Mouse (Mus musculus): ENCODE data around the gene Prpsap1.

The Prpsap1 gene

DNA sequence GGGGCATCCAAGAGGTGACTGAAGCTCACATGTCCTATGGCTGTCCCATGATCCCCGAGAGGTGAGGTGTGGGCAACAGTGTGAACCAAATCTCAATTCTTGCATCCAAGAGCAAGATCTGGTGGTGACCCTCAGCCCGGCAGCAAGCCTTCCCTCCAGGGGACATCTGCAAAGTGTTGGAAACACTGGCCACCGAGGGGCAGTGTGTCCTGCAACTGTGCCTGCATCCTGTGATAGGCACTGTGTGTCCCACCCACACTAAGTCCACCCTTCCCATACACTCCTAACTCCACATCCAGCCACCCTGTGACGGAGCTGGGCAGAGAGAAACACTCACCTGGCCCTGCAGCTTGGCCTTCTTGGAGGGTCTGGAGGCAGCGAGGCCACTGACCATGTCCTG lies 46.2 kb downstream of the Prpsap1 start:
- intact Hi-C loops (cut with DNase I), result loop anchor here (5.0 kb wide), 2 partner anchors 81 to 221 kb away; no protein-coding TSS in a partner anchor

DNA sequence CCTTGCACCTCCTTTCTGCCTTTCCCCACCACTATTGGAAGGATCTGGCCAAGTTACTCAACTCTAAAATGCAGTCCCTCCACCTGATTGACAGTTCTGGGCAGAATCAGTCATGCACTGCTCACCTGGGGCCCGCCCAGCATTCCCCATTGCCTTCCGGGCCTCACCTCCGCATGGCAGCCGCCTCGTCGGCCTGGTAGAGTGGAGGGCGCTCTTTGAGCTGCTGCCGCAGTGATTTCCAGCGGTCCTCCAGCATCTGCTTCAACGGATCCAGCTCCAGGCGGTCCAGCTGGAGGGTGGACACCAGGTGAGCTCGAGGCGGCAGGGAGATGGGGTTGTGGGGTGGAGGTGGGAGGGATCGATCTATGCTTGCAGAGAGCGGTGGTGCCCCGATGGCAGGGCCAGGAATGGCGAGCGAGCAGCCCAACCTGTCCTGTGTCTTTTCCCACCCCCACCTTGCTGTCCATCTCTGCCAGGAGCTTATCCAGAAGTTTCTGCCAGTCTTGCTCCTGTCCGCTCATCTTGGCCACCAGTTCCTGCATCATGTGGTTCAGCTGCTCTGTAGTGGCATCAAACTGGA lies 47.6 kb downstream of the Prpsap1 start:
- intact Hi-C loops (cut with DNase I), result loop anchor here (1.0 to 5.0 kb wide), 3 partner anchors 79 to 219 kb away; no protein-coding TSS in a partner anchor

DNA sequence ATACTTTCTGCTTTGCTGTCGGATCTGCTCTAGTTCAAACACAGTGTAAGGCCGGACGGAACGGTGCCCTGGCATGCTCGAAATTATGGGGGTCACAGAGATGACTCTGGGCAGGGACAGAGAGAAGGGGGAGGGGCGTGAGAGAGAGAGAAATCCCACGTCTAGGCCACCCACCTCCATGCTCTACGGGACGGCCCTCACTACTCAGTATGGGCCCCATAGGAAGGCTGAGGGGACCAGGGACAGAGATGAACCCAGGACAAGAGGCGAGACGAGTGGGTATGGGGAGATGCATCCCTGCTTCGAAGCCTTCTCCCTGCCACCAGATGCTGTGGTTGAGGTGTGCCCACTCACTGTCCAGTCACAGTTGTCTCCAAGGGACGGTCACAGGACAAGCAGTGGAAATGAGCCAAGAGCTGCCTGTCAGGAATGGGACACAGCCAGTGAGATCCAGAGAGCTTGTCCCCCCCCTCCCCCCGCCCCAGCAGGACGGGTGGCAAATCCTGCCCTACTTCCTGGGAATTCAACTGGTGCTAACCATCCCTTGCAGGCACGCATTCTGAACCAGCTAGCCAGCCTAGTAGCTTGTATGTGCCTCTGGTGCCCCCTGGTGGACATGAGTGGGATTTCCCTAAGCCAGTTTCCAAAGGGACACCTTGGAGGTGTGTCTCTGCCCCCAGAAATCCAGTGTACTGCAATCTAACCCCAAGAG lies 48.2 kb downstream of the Prpsap1 start:
- intact Hi-C loops (cut with DNase I), result loop anchor here (1.0 to 5.0 kb wide), 3 partner anchors 78 to 218 kb away; no protein-coding TSS in a partner anchor

DNA sequence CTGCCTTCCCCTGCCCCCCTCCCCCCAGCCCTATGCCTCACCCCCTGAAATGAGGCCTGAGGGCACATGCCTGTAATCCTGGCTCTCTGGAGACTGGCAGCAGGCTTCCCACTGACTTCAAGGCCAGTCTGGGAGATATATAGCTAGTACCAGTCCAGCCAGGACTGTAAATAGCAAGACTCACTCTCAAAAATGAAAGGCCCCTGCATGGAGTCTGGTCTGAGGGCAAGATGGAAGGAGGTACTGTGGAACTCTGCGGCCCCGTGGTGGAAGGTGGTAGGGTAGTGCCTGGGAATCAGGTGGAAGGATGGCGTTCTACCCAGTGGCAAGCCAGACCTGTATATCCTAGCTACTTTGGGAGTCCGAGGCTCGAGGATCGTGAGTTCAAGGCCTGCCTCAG lies 50.1 kb downstream of the Prpsap1 start:
- intact Hi-C loops (cut with DNase I), result loop anchor here (5.0 kb wide), 1 partner anchor 57 kb away; no protein-coding TSS in a partner anchor

DNA sequence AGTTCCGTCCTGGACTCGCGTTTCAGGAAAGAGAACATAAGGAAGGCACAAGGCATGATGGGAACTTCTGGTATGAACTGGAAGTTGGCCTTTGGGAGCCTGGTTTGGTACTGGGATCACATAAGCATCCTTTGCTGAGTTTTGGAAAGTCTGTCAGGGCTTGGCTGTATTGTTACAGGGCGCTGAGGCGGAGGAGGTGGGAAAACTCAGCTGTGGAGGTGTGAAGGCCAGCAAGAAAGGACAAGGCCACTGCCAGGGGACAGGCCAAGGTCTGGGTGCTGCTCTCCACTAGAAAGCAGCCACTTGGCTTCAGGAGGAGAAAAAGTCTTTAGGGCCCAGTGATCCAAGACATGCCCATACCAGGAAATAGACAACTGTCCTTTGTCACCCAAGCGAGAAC lies 50.7 kb downstream of the Prpsap1 start:
- intact Hi-C loops (cut with DNase I), result loop anchor here (5.0 kb wide), 1 partner anchor 56 kb away; no protein-coding TSS in a partner anchor

DNA sequence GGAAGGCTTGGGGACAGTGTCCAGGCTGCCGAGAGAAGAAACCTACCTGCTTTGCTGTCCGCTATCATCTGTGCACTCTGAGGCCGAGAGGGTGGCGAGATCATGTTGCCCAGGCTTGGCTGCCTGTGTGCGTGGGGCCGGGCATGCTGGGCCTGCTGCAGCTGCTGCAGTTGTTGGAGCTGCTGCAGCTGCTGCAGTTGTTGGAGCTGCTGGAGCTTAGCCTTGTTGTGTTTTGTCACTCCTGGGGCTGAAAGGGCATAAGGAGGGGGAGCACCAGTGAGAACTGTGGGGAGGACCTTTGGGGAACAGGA lies 51.2 kb downstream of the Prpsap1 start:
- intact Hi-C loops (cut with DNase I), result loop anchor here (5.0 kb wide), 1 partner anchor 56 kb away; no protein-coding TSS in a partner anchor

DNA sequence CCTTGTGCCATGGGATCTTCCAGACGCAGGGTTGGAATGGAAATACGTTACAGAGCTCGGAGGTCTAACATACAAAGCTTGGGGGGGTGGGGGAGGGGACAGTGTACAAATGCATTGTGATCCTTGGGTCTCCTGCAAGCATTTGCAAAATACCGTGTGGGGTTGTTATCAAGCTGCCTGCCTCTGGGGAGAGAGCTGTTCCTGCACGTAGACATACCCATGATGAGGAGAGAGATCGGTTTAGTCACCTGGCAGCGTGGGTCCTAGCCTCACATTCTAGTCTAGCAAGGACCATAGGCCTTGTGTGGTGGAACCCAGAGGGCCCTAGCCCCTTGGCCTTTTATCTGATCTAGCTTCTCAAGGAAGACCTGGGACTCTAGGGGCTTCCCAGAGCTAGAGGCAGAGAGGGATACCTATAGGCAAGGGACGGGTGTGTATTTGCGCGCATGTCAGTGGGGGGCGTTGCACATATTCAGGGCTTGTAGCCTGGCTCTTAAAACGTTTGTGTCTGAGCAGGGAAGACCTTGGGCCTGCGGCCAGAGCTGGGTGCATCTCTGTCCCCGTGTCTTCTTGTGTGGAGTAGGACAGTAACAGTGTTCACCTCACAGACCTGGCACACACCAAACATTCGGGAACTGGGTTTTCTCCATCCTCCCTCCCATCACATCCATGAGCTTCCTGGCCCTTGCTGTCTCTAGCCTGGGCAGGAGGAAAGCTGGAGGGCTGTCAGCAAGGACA lies 51.7 kb downstream of the Prpsap1 start:
- intact Hi-C loops (cut with DNase I), result loop anchor here (5.0 kb wide), 1 partner anchor 55 kb away; no protein-coding TSS in a partner anchor

DNA sequence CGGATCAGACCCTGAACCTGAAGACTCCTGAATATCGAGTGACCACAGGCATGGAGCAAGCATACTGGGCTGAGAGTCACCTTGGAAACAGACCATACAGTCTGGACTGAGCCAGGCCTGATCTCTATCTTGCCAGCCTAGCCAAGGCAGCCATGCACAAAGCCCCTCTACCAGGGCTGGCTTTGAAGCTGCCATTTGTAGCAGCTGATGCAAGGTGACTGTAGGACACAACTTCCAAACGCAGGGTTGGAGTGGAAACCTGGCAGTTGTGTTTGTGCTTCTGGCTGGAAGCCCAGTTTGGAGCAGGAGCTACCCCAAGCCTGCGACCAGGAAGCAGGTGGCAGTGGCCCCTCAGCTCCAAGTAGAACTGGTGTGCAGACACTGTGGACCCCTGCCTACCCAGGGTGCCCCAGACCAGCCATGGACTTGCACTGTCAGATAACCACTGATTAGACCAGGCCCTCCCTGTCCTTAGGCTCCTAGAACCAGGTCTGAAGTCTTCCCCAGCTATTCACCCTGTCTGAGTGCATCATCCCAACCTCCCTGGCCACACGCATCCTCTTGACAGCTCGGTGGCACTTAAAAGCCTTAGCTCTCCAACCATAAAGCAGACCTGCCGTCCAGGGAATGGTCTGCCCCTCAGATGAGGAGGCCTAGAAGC lies 53.5 kb downstream of the Prpsap1 start:
- intact Hi-C loops (cut with DNase I), result loop anchor here (5.0 kb wide), 1 partner anchor 53 kb away; no protein-coding TSS in a partner anchor

DNA sequence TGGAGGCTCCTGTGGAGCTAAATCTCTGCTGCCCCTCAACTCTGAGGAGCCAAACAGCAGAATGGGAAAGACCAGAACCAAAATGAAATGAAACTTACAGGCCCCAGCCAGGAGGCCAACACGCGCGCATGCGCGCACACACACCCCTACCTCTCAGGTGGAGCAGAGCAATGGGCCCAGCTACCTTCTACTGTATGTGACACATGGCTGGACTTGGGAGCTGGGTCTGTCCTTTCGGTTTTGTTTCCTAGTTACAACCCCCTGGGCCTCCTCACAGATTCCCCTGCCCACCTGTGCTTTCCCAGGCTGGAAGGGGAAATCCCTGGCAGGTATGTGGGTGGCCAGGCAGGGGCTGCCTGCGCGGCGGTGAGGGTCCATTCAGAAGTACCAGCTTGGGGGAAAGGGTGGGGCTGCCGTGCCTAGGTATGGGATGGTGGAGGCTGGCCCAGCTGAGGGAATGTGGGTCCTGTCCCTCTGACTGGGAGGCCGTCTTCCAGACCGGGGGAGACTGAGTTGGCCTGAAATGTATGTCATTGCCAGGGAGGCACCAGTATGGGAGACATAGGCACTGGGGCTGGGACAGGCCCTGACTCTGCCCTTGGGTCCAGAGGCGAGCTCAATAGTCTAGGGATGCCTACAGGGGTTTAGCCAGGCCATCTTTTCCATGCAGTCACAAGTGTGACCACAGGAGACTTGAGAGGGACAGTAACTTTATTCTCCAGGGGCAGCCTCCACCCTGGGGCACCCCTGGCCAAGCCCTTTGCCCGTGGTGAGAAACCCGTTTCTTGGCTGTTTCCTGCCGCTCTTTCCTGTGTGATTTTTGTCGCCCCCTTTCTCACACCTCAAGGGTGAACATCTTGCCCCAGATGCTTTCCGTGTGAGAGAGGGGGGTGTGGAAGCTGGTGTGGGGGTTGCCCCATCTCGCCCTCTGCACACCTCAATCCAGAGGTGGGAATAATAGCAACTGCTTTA lies 54.4 kb downstream of the Prpsap1 start:
- intact Hi-C loops (cut with DNase I), result loop anchor here (5.0 kb wide), 1 partner anchor 52 kb away; no protein-coding TSS in a partner anchor

DNA sequence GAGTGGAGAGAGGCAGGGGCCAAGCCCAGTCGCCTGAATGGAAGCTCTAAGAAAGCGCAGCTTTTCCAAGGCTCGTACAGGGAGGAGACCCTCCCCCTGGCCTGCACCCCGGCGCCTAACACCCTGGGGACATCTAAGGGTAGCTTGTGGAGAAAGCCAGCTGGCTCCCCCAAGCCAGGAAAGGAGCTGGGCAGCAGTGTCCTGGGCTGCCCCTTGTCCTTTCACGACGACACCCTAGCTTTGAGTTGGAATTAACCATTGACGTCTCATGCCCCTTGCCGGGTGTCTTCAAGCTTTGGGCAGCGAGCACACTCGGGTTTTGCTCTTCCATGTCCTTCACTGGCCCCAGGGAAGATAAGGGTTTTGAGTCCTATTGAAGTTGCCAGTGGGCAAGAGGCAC lies 56.5 kb downstream of the Prpsap1 start:
- intact Hi-C loops (cut with DNase I), result no loop called here

DNA sequence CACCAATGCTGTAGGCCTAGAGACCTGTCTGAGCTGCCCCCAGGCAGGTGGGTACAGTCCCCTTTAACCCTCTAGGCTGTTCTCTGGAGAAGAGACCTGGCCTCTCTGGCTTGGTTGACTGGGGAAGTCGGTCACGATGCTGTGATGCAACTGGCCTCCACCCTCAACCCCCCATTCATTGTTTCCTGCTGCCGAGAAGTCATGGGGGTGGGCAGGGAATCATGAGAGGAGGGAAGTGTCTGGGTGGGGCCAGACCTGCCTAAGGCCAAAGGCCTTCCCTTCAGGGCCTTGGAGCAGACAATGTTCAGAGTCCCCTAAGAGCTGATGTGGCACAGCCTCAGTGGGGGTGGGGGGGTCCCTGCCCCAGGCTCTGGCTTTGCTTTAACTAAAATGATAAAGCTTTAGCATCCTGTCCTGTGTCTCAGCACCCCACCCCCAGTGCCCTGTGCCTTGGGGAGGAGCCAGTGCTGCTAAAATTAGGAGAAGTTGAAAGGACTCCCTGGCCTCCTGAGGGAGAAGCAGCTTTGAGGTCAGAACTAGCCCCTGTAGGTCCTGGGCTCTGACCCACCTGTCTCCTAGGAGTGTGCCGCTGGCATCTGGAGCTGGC lies 57.2 kb downstream of the Prpsap1 start:
- intact Hi-C loops (cut with DNase I), result no loop called here

DNA sequence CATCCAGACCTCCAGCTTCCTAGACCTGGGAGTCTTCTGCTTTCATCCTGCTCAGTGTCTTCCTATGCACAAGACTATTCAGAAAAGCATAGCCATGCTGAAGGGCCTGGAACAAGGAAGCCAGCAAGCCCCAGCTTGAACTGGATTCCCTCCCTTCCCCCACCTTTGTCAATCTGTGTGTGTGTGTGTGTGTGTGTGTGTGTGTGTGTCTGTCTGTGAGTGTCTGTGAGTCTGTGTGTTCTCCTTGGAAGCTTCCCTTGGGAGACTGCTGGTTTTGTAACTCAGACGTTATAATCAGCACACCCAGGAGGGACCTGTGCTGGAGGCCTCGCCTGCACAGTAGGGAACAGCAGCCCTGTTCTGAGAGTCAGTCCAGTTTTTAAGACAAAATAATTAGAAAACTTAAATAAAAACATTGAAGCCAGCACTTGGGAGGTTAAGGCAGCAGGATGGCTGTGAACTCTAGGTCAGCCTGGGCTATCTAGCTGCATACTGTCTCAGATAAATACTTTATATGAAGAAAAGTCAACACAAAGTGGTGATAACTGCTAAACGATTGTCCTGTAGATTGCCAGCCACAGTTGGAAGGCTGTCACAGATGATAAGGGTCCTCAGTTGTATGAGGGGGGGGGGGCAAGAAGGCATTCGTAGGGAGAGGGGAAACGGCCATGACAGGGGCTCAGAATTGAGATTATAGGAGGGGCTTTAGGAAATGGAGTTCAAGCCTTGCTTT lies 57.8 kb downstream of the Prpsap1 start:
- intact Hi-C loops (cut with DNase I), result no loop called here

DNA sequence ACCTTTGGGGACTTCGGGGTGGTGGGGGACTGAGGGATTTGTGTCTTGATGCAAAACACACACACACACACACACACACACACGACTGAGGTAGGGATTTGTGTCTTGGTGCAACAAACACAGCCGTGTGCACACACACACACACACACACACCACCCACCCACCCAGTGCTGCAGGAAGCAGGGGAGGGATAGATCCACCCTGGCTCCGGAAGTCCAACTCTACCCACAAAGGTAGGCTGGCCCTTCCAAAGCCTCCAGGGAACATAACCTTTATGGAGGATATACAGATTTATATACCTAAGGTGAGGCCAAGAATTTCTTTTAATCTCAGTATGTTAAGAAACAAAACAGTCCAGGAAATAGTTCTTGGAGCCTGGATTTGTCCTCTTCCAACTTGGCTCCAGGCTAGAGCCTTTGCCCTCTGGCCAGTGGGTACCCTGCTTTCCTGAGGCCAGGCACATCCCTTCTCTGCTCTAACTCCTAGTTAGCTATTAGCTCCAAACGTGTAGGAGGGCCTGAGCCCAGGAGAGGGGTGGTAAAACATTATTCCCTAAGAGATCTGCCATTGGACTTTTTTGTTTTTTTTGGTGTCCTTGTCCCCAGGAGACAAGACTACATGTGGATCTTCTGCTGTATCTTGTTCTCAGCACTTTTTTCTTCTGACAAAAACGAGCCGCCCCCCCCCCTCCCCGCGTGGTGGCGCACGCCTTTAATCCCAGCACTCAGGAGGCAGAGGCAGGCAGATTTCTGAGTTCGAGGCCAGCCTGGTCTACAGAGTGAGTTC lies 58.8 kb downstream of the Prpsap1 start:
- intact Hi-C loops (cut with DNase I), result no loop called here

DNA sequence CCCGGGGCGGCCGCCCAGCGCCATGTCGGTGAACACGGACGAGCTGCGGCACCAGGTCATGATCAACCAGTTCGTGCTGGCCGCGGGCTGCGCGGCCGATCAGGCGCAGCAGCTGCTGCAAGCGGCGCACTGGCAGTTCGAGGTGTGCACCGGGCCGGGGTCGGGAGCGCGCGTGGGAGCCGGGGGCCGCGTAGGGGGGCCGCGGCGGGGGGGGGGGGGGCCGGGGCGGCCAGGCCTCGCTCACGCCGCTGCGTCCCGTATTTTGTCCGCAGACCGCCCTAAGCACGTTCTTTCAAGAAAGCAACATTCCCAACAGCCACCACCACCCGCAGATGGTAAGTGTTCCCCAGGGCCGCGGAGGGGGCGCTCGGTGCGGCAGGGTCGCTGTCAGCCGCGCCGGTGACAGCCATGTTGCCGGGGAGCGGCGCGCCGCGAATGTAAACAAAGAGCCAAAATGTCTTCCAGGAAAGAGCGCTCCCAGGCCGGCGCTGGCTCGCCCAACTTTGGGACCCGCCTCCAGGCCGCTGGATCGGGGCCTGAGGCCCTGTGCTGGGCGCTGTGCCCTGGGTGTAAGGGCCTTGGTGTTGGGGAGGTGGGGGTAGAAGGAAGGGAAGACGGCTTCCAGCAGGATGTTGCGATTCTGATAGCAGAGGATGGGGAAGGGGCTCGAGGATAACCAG lies 59.6 kb downstream of the Prpsap1 start:
- intact Hi-C loops (cut with DNase I), result no loop called here

DNA sequence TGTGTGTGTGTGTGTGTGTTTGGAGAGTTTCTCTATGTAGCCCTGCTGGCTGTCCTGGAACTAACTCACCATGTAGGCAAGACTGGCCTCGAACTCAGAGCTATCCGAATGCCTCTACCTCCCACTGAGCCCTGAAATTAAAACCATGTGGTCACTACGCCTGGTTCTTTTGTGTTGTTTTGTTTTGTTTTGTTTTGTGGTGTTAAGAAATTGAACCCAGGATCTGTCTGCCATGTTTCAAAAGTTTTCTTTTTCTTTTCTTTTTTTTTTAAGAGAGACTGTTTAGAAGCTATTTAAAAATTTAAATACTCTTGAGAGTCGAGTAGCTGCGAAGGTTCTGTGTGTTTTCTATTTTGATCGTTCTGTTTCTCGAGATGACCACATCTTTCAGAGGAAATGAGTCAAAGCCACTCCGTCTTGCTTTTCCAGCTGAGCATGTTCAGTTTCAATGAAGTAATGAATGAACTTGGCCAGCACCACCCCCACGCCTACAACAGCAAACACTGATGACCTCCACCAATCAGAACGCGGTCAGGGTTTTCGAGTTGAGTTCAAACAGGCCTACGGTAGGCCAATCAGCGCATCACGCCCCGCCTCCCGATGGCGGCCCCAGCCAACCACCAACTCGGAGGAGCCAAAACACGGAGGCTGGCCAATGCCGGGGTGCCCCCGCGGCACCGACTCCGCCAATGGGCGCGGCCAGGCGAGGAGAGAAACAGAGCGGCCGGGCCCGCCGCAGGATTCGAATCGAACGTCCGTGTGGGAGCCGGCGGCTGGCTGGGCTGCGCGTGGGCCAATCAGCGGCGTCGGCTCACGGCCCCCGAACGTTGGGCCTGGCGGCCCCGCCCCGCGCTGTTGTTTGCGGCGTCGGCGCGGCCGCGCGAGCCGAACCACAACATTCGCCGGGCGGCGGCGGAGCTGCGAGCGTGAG lies 60.4 kb downstream of the Prpsap1 start, which contains the start of gene Ubald2:
Gene Ubald2, plus strand, starts transcription at position 739 of the 931 bp plus-strand sequence.
- intact Hi-C loops (cut with DNase I), result no loop called here

DNA sequence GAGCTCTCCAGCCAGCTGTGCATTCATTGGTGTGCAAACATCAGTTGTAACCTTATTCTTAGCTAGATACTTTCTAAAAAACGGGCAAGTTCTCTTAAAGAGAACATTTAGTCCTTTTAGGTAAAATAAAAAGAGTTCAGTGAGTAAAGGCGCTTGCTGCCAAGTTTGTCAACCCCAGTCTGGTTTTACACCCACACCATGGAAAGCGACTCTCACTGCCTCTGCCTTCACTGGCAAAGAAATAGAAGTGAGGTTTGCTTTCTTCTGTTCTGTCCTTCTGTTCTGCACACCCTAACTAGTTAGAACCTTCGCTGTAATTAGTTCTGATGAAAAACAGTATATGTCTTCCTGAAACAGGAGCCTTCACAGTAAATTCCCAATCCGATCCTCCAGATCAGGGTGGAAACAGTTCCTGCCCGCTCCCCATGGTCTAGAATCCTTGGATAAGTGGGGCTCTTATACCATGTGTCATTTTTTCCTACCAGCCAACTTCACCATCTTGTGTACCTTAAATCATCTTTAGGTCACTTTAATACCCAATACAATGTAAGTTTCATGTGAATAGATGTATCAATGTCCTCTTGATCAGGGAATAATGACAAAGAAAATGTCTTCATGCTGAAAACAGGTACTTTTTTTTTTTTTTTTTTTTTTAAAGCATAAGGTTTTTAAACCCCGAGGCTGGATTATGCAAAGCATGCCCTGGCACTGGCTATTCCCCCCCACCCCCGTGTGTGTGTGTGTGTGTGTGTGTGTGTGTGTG lies 61.2 kb downstream of the Prpsap1 start:
- intact Hi-C loops (cut with DNase I), result no loop called here
